Mouse (Mus musculus): ENCODE measurements around the gene Tcirg1. TPM values are rescaled to one million over a fixed set of nuclear protein-coding genes. Genes with fewer than 3 reads are reported as not detected.

Tcirg1 gene
- polyA plus RNA-seq, 1 experiment from 2014 or later = 8.9 TPM

DNA sequence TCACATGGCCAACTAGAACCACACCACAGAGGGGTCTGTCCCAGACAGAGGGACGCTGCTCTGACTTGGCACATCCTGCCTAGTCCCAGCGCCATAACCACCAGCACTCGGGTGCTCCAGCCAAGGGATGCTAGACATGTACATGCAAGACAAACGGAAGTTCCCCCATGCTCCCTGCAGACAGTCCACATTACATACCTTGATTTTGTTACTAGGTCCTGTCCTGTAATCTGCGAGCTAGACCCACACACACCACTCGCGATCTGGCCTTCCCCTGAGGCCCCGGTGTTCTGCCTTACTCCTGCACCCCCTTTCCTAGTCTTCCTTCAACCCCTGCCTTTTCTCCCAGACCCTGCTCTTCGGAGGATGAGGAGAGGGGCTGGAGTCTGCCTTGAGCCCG, 607 bp downstream of the Tcirg1 start:
- Histone ChIP-seq H3K9me3 (ENCODE audit: control insufficient read depth, low read length) (no peaks in the 10 kb centered on the region), H3K9ac (ENCODE audit: low read length) (peak overlapping the region; percentile 57), H3K4me2 (peak overlapping the region; percentile 73), H3K27me3 (ENCODE audit: control insufficient read depth, insufficient read depth, low read length) (no peaks in the 10 kb centered on the region; the same call in 1 of the 2 replicates), H3K4me3 (ENCODE audit: low read depth, low read length) (peak overlapping the region; percentile 38), H3K27ac (ENCODE audit: low read depth, low read length) (no peak overlapping the region), H3K36me3 (ENCODE audit: control insufficient read depth, insufficient read depth, low read length) (peaks cover 10% of the 10 kb centered on the region; the same call in 1 of the 2 replicates), H3K4me1 (ENCODE audit: control insufficient read depth, insufficient read depth, low read length) (peaks cover 15% of the 10 kb centered on the region)
- DNase-seq (ENCODE audit: low spot score, missing footprints) (no peak), ATAC-seq (ENCODE audit: low FRiP score) (no peak; the same call in 1 of the 2 replicates)
- WGBS = 52% methylated on average over 10 of the region's 10 CpGs

DNA sequence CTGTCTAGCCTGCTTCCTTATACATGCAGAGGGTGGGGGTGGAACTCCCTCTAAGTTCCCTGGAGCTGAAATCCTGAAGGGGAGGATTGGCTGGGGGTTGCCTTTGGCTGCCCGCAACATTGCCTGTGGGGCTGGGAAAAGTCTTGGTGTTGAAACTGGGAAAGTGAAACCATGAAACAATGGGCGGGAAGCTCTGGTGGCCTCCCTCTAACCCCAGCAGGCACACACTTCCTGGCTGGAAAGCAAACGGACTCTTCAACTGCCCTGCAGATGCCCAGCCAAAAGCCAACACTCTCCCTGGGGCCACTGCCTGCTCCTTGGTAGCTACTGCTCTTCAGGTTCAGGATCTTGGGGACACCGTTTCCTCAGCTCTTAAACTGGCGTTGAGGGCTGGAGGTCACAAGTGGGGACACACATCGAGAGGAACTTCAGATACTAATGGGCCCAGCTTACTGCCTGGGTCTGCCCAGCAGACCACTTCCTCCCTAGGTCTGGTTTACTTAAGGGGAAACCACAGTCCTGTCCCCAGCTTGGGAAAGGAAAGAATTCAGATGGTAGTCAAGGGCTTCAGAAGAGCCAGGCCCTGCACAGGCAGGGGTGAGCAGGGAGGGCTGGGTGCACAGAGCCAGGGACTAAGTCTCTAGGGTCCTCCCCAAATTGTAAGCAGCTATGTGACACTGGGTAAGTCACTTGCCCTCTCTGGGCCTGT, 1.5 kb downstream of the Tcirg1 start:
- no peaks in the 10 kb centered on the region for H3K9me3 ChIP-seq (ENCODE audit: control insufficient read depth, low read length)
- H3K9ac ChIP-seq (ENCODE audit: low read length) = no peak overlapping the region
- no peaks in the 10 kb centered on the region; the same call in 1 of the 2 replicates for H3K27me3 ChIP-seq (ENCODE audit: control insufficient read depth, insufficient read depth, low read length)
- H3K4me2 ChIP-seq = no peak overlapping the region; the same call in 1 of the 2 replicates
- DNase-seq (ENCODE audit: low spot score, missing footprints) (peak; percentile 84), ATAC-seq (ENCODE audit: low FRiP score) (no peak)
- H3K4me3 ChIP-seq (ENCODE audit: low read depth, low read length) = no peak overlapping the region
- WGBS = 48% methylated on average over 6 of the region's 6 CpGs
- peaks cover 10% of the 10 kb centered on the region; the same call in 1 of the 2 replicates for H3K36me3 ChIP-seq (ENCODE audit: control insufficient read depth, insufficient read depth, low read length)
- H3K4me1 ChIP-seq (ENCODE audit: control insufficient read depth, insufficient read depth, low read length) = peaks cover 15% of the 10 kb centered on the region
- H3K27ac ChIP-seq (ENCODE audit: low read depth, low read length) = no peak overlapping the region

DNA sequence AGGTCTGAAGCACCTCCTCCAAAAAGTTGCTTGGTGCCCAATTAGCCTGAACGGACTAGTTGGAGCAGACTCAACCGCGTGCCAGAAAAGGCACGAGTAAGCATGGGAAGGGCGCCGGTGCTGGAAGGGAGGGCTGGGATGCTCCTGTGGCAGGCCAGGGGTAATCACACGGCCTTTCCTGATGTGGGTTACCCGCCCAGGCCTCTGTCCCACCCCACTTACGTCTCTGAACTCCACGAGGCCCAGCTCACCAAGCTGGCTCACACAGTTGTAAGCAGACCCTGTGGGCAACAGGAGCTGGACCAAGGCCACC, 2.6 kb downstream of the Tcirg1 start:
- no peak overlapping the region for H3K27ac ChIP-seq (ENCODE audit: low read depth, low read length)
- H3K27me3 ChIP-seq (ENCODE audit: control insufficient read depth, insufficient read depth, low read length) = no peaks in the 10 kb centered on the region; the same call in 1 of the 2 replicates
- H3K9ac ChIP-seq (ENCODE audit: low read length) = no peak overlapping the region
- no peak overlapping the region for H3K4me3 ChIP-seq (ENCODE audit: low read depth, low read length)
- ATAC-seq (ENCODE audit: low FRiP score) = no peak
- 70% methylated on average over 10 of the region's 10 CpGs for WGBS
- peaks cover 15% of the 10 kb centered on the region for H3K4me1 ChIP-seq (ENCODE audit: control insufficient read depth, insufficient read depth, low read length)
- no peak overlapping the region for H3K4me2 ChIP-seq
- H3K36me3 ChIP-seq (ENCODE audit: control insufficient read depth, insufficient read depth, low read length) = peaks cover 10% of the 10 kb centered on the region; the same call in 1 of the 2 replicates
- DNase-seq (ENCODE audit: low spot score, missing footprints) = no peak
- H3K9me3 ChIP-seq (ENCODE audit: control insufficient read depth, low read length) = no peaks in the 10 kb centered on the region

DNA sequence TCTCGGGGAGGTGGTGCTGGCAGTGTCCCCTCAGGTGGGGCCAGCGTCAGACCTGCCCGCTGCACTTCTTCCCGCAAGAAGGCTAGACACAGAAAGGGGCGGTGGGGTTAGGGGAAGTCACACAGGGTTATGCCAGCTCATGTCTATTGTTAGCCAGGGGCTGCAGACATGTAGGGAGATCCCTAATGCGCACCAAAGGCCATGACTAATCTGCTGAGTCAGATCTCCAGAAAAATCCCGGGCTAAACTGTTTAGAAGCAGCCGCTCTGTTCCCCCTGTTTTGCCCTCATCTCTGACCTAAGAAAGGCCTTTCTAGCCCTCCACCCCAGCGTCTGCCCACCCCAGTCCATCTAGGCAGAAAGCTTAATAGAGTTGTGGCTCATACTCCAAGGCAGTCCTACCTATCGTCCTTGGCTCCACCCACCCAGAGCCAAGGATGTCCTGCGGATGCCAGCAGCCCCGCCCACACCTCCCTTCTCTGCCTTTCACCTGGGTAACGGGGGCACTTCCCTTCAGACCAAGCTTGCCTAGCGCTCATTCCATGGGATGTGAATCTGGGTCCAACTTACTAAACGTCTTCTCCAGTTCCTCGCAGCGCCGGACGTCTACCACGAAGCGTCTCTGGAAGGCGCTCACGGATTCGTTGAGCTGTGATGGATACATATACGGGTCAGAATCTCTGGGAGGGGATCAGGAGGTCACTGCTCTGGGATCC, 3.1 kb downstream of the Tcirg1 start:
- Histone ChIP-seq H3K4me1 (ENCODE audit: control insufficient read depth, insufficient read depth, low read length) (peaks cover 15% of the 10 kb centered on the region), H3K9me3 (ENCODE audit: control insufficient read depth, low read length) (no peaks in the 10 kb centered on the region), H3K36me3 (ENCODE audit: control insufficient read depth, insufficient read depth, low read length) (peaks cover 9% of the 10 kb centered on the region; the same call in 1 of the 2 replicates), H3K27ac (ENCODE audit: low read depth, low read length) (no peak overlapping the region), H3K9ac (ENCODE audit: low read length) (no peak overlapping the region), H3K27me3 (ENCODE audit: control insufficient read depth, insufficient read depth, low read length) (no peaks in the 10 kb centered on the region; the same call in 1 of the 2 replicates), H3K4me3 (ENCODE audit: low read depth, low read length) (no peak overlapping the region), H3K4me2 (no peak overlapping the region)
- ATAC-seq (ENCODE audit: low FRiP score) (no peak), DNase-seq (ENCODE audit: low spot score, missing footprints) (no peak)
- WGBS = 63% methylated on average over 25 of the region's 25 CpGs

DNA sequence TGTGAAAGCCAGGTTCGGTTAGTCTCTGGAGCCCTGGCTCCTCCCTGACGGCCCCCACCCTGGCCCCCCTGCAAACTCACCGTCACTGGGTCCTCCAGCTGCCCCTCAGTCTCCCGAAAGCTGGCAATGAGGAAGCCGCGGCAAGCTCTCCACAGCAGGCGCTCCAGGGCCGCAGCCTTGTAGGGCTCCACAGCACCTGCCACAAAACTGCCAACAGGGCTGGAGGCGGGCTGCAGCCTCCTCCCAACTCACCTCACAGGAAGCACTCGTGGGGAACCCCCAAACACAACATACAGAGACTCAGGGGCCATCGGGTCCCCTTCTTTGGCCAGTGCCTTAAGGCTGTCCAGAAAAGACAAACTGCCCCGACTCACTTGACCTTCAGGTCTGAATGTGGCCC, 4.0 kb downstream of the Tcirg1 start:
- Histone ChIP-seq H3K9me3 (ENCODE audit: control insufficient read depth, low read length) (no peaks in the 10 kb centered on the region), H3K4me2 (no peak overlapping the region), H3K27ac (ENCODE audit: low read depth, low read length) (no peak overlapping the region), H3K27me3 (ENCODE audit: control insufficient read depth, insufficient read depth, low read length) (no peaks in the 10 kb centered on the region; the same call in 1 of the 2 replicates), H3K36me3 (ENCODE audit: control insufficient read depth, insufficient read depth, low read length) (0 out of 2 replicates have a peak, but pooled peaks cover under 1% of the 10 kb centered on the region), H3K4me3 (ENCODE audit: low read depth, low read length) (no peak overlapping the region), H3K4me1 (ENCODE audit: control insufficient read depth, insufficient read depth, low read length) (peaks cover 15% of the 10 kb centered on the region), H3K9ac (ENCODE audit: low read length) (no peak overlapping the region)
- DNase-seq (ENCODE audit: low spot score, missing footprints) (no peak), ATAC-seq (ENCODE audit: low FRiP score) (no peak)
- WGBS = 74% methylated on average over 12 of the region's 12 CpGs

DNA sequence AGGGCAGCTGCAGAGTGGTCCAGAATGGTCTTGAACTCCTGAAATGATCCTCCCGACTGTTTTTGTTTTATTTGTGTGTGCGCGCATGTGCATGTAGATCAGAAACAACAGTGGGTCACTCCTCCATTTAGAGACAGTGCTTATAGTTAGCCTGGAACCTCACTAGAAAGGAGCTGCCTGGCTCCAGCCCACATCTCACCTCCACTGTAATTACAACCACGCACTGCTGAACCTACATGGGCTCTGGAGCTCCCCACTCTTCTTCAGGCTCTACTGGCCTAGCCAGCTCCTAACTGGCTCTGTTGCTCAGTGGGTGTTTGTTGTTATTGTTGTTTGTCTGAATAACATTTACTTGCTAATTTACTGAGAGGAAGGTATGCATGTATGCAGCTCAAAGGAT, 7.3 kb downstream of the Tcirg1 start:
- H3K36me3 ChIP-seq (ENCODE audit: control insufficient read depth, insufficient read depth, low read length) = no peaks in the 10 kb centered on the region
- no peak for DNase-seq (ENCODE audit: low spot score, missing footprints)
- no peak for ATAC-seq (ENCODE audit: low FRiP score)
- H3K27me3 ChIP-seq (ENCODE audit: control insufficient read depth, insufficient read depth, low read length) = no peaks in the 10 kb centered on the region
- H3K9me3 ChIP-seq (ENCODE audit: control insufficient read depth, low read length) = no peaks in the 10 kb centered on the region
- WGBS = 96% methylated on average over 4 of the region's 4 CpGs
- H3K4me2 ChIP-seq = no peak overlapping the region
- no peak overlapping the region for H3K4me3 ChIP-seq (ENCODE audit: low read depth, low read length)
- H3K27ac ChIP-seq (ENCODE audit: low read depth, low read length) = no peak overlapping the region
- H3K4me1 ChIP-seq (ENCODE audit: control insufficient read depth, insufficient read depth, low read length) = peaks cover 11% of the 10 kb centered on the region
- no peak overlapping the region for H3K9ac ChIP-seq (ENCODE audit: low read length)

DNA sequence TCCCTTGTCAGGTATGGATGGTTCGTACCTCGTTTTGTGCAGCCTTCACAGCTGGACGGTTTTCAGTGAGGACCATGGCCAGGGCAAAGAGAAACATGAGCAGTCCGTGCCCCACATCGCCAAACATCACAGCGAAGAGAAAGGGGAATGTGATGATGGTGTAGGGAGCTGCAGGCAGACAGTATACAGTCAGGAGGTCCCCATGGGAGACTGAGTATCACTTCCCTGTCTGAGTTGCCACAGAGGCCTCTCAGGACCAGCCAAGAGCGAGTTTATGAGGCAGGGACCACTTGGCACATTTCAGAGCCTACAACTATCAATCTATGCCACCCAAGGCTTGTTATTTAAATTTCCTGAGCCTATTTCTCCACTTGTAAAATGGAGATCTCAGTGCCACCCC, 8.0 kb downstream of the Tcirg1 start:
- H3K27ac ChIP-seq (ENCODE audit: low read depth, low read length) = no peak overlapping the region
- no peak overlapping the region for H3K4me3 ChIP-seq (ENCODE audit: low read depth, low read length)
- H3K4me2 ChIP-seq = no peak overlapping the region
- ATAC-seq (ENCODE audit: low FRiP score) (no peak), DNase-seq (ENCODE audit: low spot score, missing footprints) (no peak)
- H3K4me1 ChIP-seq (ENCODE audit: control insufficient read depth, insufficient read depth, low read length) = peaks cover 11% of the 10 kb centered on the region
- H3K9me3 ChIP-seq (ENCODE audit: control insufficient read depth, low read length) = no peaks in the 10 kb centered on the region
- H3K36me3 ChIP-seq (ENCODE audit: control insufficient read depth, insufficient read depth, low read length) = peaks cover 4% of the 10 kb centered on the region; the same call in 1 of the 2 replicates
- H3K27me3 ChIP-seq (ENCODE audit: control insufficient read depth, insufficient read depth, low read length) = no peaks in the 10 kb centered on the region
- WGBS = 90% methylated on average over 7 of the region's 7 CpGs
- H3K9ac ChIP-seq (ENCODE audit: low read length) = no peak overlapping the region

DNA sequence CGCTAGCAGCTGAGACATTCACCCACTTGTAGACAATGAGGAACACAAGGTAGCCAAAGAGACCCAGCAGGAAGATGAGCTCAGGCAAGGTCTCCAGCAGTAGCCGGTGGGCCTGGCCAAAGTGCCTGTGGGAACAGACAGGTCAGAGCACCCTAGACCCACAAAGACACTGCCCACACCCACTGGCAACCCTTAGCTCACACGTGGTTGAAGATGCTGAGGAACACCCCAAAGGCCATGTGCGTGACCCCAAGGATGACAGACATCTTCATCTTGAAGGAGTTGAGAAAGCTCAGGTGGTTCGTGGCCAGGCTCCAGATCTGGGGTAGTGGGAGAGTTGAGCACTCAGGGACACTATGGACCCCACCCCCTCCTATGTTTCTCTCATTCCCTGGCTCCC, 9.4 kb downstream of the Tcirg1 start:
- Histone ChIP-seq H3K9ac (ENCODE audit: low read length) (no peak overlapping the region), H3K4me1 (ENCODE audit: control insufficient read depth, insufficient read depth, low read length) (peaks cover 8% of the 10 kb centered on the region), H3K4me2 (no peak overlapping the region), H3K4me3 (ENCODE audit: low read depth, low read length) (no peak overlapping the region), H3K9me3 (ENCODE audit: control insufficient read depth, low read length) (no peaks in the 10 kb centered on the region), H3K27me3 (ENCODE audit: control insufficient read depth, insufficient read depth, low read length) (no peaks in the 10 kb centered on the region), H3K27ac (ENCODE audit: low read depth, low read length) (no peak overlapping the region), H3K36me3 (ENCODE audit: control insufficient read depth, insufficient read depth, low read length) (peaks cover 15% of the 10 kb centered on the region)
- DNase-seq (ENCODE audit: low spot score, missing footprints) (no peak), ATAC-seq (ENCODE audit: low FRiP score) (no peak)
- WGBS = 90% methylated on average over 5 of the region's 5 CpGs

DNA sequence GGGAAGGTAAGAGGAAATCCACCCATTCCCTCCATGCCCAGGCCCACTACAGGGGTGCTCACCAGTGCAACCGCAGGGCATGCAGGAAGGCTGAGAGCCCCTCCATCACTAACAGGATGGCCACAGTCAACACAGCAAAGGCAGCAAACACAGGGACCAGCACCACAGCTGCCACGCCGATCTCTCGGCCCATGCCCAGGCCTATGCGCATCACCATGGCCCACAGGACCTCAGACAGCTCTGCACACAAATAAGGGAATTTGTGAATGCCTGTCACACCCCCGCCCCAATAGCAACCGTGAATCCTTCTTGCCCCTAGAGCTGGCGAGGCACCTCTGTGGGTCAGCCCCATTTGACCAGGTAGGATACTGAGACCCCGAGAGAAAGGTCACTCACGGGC, 10.7 kb downstream of the Tcirg1 start:
- DNase-seq (ENCODE audit: low spot score, missing footprints) (no peak), ATAC-seq (ENCODE audit: low FRiP score) (0 out of 2 replicates have a peak, but pooled peaks have one; percentile 14)
- H3K27me3 ChIP-seq (ENCODE audit: control insufficient read depth, insufficient read depth, low read length) = no peaks in the 10 kb centered on the region
- peaks cover 8% of the 10 kb centered on the region for H3K4me1 ChIP-seq (ENCODE audit: control insufficient read depth, insufficient read depth, low read length)
- H3K36me3 ChIP-seq (ENCODE audit: control insufficient read depth, insufficient read depth, low read length) = peaks cover 20% of the 10 kb centered on the region
- no peak overlapping the region for H3K9ac ChIP-seq (ENCODE audit: low read length)
- H3K4me3 ChIP-seq (ENCODE audit: low read depth, low read length) = no peak overlapping the region
- no peaks in the 10 kb centered on the region for H3K9me3 ChIP-seq (ENCODE audit: control insufficient read depth, low read length)
- WGBS = 94% methylated on average over 10 of the region's 10 CpGs
- H3K4me2 ChIP-seq = no peak overlapping the region
- H3K27ac ChIP-seq (ENCODE audit: low read depth, low read length) = no peak overlapping the region; the same call in 1 of the 2 replicates
